Mouse (Mus musculus) heart, adult 11 months (tissue): ENCODE data around the gene Yipf7.

Experiments used
- DNase-seq: peaks from one replicate; pipeline ENCODE4 v3.0.0; 2022

The Yipf7 gene

DNA sequence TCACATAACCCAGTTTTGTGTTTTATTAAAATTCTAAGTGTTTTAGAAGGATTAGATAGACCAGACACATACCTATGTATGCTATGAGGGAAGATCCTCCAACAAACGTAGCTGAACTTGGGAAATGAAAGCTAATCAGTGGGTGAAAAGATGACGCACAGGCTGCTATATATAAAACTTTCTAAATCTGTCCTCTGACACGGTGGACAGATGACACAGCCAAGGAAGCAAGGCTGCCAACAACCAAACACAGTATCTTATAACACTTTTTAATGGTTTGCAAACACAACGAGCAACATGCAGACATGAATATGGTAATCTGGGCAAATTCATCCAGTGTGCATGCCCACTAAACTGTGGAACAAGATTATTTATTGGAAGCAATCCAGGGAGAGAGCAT, at the start of gene Yipf7:
Gene Yipf7 (minus strand): TSS at position 160 of the 400 bp plus-strand sequence.
- peak; percentile 86 for DNase-seq

DNA sequence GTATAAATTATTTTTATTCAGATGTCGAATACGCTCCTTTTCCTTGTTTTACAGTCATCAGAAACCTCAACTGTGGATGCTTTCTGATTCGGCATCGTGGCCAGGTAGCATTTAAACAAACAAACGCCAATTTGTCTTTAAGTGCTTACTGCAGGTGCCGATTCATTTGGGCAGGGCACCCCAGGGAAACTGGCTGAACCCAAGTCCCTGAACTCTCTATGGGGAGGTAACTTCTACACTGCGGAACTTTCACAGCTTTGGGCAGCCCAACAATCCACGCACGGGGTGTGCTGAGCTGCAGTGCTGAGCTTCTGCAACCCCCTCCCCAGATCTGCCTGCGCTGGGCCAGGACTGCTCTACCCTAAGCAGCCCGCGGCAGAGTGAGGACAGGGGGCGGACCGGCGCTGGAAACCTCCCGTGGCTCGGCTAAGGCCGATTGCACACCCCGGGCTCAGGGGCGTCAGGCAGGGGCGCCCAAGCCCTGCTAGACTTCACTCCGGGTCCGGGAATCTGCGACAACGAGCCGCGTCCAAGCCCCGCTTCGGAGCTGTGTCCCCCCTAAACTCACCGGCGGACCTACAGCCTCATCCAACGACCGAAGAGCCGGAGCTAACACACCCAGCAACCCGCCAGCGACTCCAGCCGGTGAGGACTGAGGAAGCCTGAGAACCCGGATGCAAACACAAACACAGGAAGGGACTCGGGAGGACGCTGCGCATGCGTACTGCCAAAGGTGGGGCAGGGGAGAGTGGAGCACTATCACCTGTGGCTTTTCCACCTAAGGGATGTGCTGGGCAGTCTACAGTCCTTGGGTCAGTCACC, 49.4 kb upstream of the Yipf7 start, which contains the start of gene Gnpda2:
Gene Gnpda2 (minus strand): TSS at position 701 of the 822 bp plus-strand sequence.
- DNase-seq, result peak; percentile 99

DNA sequence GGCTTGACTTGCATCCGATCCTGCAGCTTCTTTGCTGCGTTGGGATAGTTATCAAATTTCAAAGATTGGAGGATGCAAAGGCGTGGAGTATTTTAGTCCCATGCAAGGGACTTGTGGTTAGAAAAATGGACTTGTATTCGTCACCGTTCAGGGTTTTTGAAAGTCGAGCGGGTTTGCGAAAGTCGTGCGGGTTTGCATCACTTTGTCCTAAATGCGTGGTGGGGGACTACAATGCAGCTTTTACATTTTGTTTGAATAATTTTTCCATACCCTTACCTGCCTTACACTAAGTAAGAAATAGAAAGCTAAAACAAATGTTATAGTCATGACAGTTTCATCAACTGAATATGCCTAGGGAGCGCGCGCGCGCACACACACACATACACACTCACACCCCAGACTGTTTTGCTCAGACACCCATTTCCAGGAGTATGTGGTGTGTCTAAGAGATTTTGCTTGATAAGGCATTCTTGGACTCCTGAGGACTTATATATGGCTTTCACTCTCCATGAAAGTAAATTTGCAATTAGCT, 15.0 kb upstream of the Yipf7 start:
- DNase-seq, result no peak

DNA sequence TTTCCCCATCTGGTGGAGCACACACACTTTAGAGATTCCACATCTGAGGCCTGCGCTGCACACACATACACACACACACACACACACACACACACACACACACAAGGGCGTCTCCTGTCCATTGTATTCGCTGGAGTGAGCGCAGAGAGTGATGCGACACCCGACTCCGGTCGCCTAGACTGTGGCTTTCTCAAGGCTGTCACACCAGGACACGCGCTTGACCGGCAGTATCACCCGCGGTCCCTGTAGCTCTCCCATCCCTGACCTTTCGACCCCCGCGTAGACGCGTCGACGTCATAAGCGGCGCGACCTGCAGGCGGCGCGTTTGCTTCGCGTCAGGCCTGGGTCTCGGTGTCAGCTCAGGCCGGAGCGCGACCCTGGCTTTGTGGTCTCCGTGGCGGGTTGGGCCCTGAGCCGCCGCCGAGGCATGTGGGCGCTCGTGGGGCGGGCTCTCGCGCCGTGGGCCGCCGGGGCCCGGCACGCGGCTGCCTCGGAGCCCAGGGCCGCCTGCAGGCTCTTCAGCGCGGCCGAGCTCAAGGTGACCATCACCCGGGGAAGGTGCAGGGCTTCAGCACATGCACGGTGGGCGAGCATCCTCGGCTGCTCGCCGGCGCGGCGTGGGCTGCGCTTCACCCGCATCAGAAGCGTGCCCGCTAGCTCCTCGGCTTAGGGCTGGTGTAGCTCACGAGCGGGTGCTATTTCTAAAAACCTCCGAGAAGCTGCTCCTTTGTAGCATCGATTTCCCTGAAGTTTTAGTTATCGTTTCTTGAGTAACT, 14.4 kb upstream of the Yipf7 start, which contains the start of gene Guf1:
Gene Guf1 (plus strand): TSS at position 296 of the 776 bp plus-strand sequence.
- DNase-seq, result peak; percentile 99

DNA sequence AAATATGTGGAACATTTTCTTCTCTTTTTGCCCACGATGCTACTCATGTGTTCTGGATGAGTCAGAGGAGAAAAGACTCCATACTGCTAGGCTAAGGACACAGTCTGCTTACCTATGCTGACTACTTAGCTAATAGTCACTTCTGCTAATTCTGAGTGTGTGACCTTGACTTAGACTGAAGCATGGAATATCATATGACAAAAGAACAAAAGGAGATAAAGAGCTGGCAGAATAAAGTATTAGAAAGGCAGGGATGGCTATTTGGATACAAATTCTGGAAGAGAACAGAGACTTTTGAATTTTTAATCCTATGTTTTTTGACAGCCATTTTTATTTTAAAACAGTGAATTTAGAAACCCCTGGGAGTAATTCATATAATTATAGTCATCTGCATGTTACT, 768 bp downstream of the Yipf7 start:
- DNase-seq, result no peak

DNA sequence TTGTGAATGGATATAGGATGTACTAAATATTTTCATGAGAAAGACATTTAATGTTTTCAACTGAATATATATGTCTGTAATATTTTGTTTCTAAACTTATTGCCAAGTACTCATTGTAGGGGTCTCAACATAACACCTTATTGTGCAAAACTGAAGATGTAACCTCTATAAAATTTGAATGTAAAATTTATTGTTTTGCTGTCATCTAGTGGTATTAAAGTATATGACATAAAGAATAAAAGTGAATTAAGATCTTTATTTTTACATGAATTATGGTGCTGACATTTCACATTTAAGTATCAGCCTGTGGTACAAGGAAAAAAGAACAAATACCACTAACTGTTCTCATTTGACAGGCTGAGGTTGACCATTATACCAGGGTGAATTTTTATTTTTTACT, 18.5 kb downstream of the Yipf7 start:
- DNase-seq, result no peak

DNA sequence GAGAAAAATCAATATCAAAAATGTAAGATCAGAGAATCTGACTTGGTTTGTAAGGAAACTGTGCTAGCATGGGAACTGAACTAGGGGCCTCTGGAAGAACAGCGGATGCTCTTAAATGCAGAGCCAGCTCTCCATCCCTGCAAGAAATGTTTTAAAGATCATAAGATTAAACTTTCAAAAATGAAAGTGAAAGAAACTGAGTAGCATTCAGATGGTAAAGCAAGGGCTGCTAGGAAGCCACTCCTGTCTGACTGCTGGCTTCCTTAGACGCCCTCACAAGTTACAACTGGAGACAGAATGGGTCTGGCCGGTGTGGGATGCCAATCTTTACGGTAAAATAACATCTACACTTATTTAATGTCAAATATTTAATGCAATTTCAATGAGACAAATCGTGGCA, 20.4 kb downstream of the Yipf7 start:
- no peak for DNase-seq

DNA sequence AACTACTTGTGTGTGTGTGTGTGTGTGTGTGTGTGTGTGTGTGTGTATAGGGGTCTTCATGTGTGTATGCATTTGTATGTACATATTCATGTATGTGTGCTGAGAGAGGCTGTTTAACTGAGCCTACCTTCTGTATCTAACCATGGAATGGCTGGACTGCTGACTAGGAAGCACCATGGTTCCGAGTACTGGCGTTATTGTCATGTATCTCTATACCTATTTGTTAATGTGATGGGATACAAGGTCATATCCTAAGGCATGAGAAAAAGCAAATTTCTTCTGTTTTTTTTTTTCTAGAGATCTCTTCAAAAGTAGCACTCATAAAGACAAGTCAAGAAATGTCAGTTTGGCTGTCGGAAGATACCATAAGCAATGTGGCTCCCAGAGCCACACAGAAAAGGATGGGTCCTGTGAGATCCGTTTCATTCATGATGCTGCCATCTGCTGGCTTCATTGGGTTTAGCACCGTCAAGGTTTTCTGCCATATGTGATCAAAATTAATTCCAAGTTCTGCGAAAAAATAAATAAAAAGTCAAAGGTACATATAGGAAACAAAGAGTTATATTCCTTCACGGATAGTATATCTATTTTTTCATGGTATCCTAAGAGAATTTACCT, 21.7 kb downstream of the Yipf7 start:
- no peak for DNase-seq

DNA sequence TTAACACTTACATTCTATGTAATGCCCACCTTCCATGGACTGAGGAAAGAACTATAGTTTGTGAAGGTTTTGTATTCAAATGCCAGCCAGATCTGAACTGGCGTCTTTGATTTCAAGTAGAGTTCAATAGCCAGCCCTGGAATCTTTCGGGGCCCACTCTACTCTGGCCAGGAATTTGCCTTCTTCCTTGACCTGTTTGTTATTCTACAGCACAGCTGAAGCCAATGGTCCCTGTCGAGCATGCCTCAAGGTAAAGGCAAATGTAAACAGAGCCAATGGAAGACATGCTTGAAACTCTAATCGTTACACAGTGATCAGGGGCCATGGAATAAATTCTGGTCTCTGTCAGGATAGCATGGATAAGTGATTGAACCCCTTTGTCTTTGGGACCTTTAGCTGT, 30.2 kb downstream of the Yipf7 start:
- DNase-seq, result no peak

DNA sequence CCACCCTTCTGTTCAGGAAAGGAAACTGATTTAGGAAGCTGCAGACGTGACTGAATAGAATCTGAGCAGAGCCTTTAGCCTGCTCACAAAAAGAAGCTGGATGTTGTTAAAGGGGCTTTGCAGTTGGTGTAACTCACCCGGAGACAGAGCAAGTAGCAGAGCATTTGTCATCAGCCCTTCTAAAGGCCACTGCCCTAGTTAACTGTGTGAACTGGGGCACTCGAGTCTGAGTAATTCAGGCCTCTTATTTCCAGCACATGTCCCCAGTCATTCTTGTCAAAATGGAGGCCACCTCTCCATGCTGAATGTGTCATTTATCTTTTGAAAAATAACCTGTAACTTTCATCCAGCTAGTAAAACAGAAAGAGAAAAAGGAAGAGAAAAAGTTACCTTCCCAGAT, 30.8 kb downstream of the Yipf7 start:
- no peak for DNase-seq

DNA sequence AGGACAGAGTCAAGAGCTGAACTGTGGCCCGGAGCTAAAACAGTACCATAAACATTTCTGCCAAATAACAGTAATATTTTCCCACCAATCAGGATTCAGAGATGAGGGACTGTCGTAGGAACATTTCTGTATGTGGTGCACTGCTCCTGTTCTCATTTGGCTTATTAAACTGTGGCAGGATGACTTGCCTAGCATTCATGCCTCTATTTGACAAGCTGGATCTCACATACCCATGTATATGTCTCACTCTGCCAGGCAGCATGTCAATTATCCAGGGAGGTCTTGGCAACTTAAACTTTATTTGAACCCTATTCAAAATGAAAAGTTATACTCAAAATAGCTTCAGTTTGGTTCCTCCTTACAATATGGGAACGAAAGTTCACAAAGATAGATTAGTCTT, 35.4 kb downstream of the Yipf7 start:
- DNase-seq, result no peak

DNA sequence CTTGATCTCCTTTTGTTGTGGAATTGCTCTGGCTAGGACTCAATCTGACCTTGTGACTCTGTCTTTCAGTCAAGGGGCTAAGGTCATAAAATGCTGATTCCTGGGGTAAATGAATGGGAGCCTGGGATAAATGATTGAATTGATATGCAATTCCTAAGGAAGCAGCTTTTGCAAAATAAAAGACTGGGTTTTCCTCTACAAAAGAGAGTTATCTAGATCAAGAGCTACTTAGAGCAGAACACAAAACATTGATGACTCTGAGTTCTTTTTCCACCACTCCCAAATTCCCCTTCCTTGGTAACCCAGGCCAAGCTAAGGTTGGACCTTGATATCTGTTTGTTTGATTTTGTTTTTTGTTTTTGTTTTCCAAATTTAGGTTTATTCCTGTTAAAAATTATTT, 53.4 kb downstream of the Yipf7 start:
- no peak for DNase-seq

DNA sequence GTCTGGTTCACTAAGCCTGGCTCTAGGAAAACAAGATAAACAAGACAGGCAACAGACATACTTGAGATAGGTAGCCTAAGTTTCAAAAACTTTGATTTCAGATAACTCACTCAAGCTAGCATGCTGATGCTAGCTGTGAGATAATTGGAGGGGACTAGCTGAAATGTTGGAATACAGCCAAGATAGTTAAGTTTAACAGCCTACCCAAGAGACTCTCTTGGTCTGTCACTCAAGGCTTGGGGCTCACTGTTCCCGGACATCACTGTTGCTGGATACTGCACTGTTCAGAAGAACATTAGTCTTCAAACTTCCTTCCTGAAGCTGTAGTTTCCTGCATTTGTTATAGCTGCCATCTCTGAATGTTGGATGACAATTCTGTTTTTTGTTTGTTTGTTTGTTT, 74.9 kb downstream of the Yipf7 start:
- no peak for DNase-seq
